Mouse (Mus musculus) lung, adult 2 months (tissue): ENCODE measurements around the gene Gm45618.

Experiments
- CTCF ChIP-seq: fragments of 200-500 bp; IDR thresholded peaks from 2 replicates; pipeline ENCODE4 v1.5.1; 2011; ENCODE audit warnings: mild to moderate bottlenecking, low read length, control low read depth; ENCODE audit not compliant: insufficient read depth
- POLR2A ChIP-seq: fragments of 200-500 bp; IDR thresholded peaks from 2 replicates; pipeline ENCODE4 v1.6.1; 2011; ENCODE audit warnings: low read depth, mild to moderate bottlenecking, control low read depth, low read length, borderline replicate concordance; ENCODE audit errors: extremely low read depth

GRCm38 (mm10) chr7:142104747-142105146 is 15.8 kb downstream of the Gm45618 start:
- TF ChIP-seq CTCF, result no peak
- TF ChIP-seq POLR2A, result no peak
